Mouse (Mus musculus) small intestine, adult 2 months (tissue): ENCODE measurements around the gene N4bp3. TPM values are rescaled to one million over a fixed set of nuclear protein-coding genes. Genes with fewer than 3 reads are reported as not detected.
"Not testable (repeated sequence)": the region's sequence is repeated elsewhere in the genome, so short reads cannot be mapped to it uniquely, and the experiment has no call there.

Source experiments
- H3K27ac ChIP-seq: fragments of 200-500 bp; 2 replicates; pipeline ENCODE4 v1.5.1; 2012; ENCODE audit warnings: low read depth, low read length, control low read depth, inconsistent platforms; ENCODE audit not compliant: insufficient read depth
- H3K27me3 ChIP-seq: fragments of 200-500 bp; 2 replicates; pipeline ENCODE4 v1.6.1; 2012; ENCODE audit warnings: mild to moderate bottlenecking, moderate library complexity, low read length, inconsistent platforms; ENCODE audit not compliant: control insufficient read depth, insufficient read depth
- H3K36me3 ChIP-seq: fragments of 200-500 bp; 2 replicates; pipeline ENCODE4 v1.6.1; 2012; ENCODE audit warnings: mild to moderate bottlenecking, low read length, control low read depth, inconsistent platforms; ENCODE audit not compliant: control insufficient read depth, insufficient read depth
- H3K4me1 ChIP-seq: fragments of 200-500 bp; 2 replicates; pipeline ENCODE4 v1.6.1; 2012; ENCODE audit warnings: low read length, inconsistent platforms, mixed read lengths; ENCODE audit not compliant: control insufficient read depth, insufficient read depth, insufficient read length
- H3K4me3 ChIP-seq: fragments of 200-500 bp; 2 replicates; pipeline ENCODE4 v1.5.1; 2012; ENCODE audit warnings: low read depth, mild to moderate bottlenecking, control low read depth, inconsistent platforms, low read length, moderate library complexity
- CTCF ChIP-seq: fragments of 200-500 bp; IDR thresholded peaks from 2 replicates; pipeline ENCODE4 v1.5.1; 2012; ENCODE audit warnings: low read depth, mild to moderate bottlenecking, control low read depth, inconsistent platforms, low read length, moderate library complexity, mixed read lengths; ENCODE audit not compliant: insufficient replicate concordance, insufficient read length; ENCODE audit errors: extremely low read depth
- POLR2A ChIP-seq: fragments of 200-500 bp; IDR thresholded peaks from 2 replicates; pipeline ENCODE4 v1.6.1; 2012; ENCODE audit warnings: low read depth, mild to moderate bottlenecking, control low read depth, inconsistent platforms, low read length, moderate library complexity
- WGBS: fragments of 180-500 bp; shearing (Covaris S2); methylation state at CpG from one replicate; pipeline ENCODE4 v1.1.7; 2018; 5-methylcytosine and 5-hydroxymethylcytosine counted together
- polyA plus RNA-seq: library from polyadenylated mRNA; depleted of rRNA; stranded (reverse); fragments of >200 nt; gene quantifications from 2 replicates; pipeline ENCODE4 v1.2.3, GENCODE M21; 2012

Gene N4bp3
- polyA plus RNA-seq, 1 experiment: 5.0 TPM

DNA sequence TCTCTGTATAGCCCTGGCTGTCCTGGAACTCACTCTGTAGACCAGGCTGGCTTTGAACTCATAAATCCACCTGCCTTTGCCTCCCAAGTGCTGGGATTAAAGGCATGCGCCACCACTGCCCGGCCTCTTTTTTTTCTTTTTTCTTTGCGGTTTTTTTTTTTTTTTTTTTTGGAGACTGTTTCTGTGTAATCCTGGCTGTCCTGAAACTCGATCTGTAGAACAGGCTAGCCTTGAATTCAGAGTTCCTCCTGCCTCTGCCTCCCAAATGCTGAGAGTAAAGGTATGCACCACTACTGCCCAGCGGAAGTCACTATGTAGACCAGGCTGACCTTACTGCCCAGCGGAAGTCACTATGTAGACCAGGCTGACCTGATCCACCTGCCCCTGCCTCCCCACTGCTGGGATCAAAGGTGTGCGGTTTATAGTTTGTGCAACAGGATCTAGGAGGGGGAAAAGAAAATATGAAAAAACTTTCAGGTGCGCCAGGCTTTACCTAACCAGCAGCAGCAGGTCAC, 31.7 kb downstream of the N4bp3 start:
- 32% methylated on average over 8 of the region's 8 CpGs for WGBS
- Histone ChIP-seq H3K27ac (peak overlapping the region; percentile 40), H3K36me3 (peaks cover 16% of the 10 kb centered on the region), H3K27me3 (no peaks in the 10 kb centered on the region), H3K4me1 (peaks cover 14% of the 10 kb centered on the region), H3K4me3 (peak overlapping the region; percentile 77)
- TF ChIP-seq POLR2A (no peak), CTCF (no peak)

DNA sequence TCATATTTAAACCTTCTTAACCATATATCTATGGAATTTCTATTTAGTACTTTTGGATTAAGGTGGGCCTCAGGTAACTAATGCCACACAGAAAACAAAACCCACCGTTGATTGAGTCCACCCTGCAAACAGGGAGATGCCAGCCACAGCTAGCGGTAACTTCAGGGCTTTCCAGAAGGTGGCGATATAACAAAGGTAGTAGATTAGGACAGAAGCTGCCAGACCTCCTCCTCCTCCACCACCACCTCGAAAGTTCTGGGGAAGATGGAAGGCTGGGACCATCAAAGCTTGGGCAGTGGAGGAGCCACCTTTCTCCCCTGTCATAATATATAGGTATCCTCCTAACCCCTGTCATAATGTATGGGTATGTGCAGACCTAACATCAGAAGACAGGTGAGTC, 32.9 kb downstream of the N4bp3 start:
- TF ChIP-seq POLR2A (no peak), CTCF (peak; percentile 90; the same call in 1 of the 2 replicates)
- H3K27ac ChIP-seq: no peak overlapping the region
- 0% methylated on average over 4 of the region's 4 CpGs for WGBS
- no peaks in the 10 kb centered on the region for H3K27me3 ChIP-seq
- H3K4me1 ChIP-seq: peaks cover 14% of the 10 kb centered on the region
- H3K36me3 ChIP-seq: peaks cover 4% of the 10 kb centered on the region; the same call in 1 of the 2 replicates
- H3K4me3 ChIP-seq: no peak overlapping the region

DNA sequence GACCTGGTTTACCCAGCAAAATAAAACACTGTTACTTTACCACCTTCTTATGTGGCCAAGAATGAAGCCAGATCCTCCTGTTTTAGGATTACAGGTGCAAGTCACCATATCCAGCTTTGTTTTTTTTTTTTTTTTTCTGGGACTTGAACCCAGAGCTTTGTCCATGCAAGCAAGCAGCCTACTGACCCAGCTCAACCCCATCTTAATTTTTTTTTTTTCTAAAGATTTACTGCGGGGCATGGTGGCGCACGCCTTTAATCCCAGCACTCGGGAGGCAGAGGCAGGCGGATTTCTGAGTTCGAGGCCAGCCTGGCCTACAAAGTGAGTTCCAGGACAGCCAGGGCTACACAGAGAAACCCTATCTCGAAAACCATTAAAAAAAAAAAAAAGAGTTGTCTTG, 34.5 kb downstream of the N4bp3 start:
- Histone ChIP-seq H3K4me1 (peaks cover 14% of the 10 kb centered on the region), H3K27ac (peak overlapping the region; percentile 23)
- H3K27me3 ChIP-seq, H3K4me3 ChIP-seq, H3K36me3 ChIP-seq: not testable (repeated sequence)
- 77% methylated on average over 7 of the region's 7 CpGs for WGBS

DNA sequence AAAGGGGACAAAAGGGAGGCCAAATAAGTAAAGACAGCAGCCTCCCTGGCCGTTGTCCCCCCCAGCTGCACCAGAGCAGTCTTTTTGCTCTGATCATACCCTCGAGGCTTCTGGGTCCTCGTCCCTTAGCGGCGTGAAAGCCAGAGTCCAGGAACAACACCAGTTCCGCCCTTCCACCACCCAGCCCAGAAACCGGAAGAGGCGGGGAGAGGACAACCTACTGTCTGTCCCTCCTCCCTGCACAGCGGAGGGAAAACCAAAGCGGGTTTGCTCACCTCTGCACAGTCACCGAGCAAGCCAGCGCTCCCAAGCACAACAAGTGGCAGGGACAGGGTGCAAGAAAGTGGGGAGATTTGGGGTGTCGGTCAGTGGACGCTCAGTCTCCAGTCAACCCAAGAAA, 35.0 kb downstream of the N4bp3 start:
- Histone ChIP-seq H3K36me3 (no peaks in the 10 kb centered on the region), H3K27me3 (no peaks in the 10 kb centered on the region), H3K4me3 (peak overlapping the region; percentile 65), H3K4me1 (peaks cover 12% of the 10 kb centered on the region), H3K27ac (peak overlapping the region; percentile 98)
- TF ChIP-seq POLR2A (peak; percentile 79), CTCF (no peak)
- 1% methylated on average over 14 of the region's 14 CpGs for WGBS

DNA sequence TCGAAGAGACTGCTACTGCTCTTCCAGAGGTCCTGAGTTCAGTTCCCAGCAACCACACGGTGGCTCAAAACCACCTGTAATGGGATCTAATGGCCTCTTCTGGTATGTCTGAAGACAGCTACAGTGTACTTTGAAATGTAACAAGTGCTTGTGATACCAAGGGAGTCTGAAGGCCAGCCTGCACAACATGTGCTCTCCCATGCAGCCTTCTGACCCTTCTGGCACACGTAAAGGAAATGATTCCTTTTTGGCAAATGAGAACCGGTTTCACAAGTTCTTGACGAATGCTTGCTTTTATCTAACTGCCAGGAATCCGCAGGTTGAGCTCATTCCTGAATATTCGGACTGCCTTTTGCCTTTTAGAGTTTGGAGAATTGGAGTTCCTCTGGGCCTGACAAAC, 35.5 kb downstream of the N4bp3 start:
- no peaks in the 10 kb centered on the region for H3K27me3 ChIP-seq
- WGBS: 5% methylated on average over 7 of the region's 7 CpGs
- H3K36me3 ChIP-seq: no peaks in the 10 kb centered on the region
- peaks cover 11% of the 10 kb centered on the region for H3K4me1 ChIP-seq
- TF ChIP-seq CTCF (no peak), POLR2A (no peak)
- H3K27ac ChIP-seq: peak overlapping the region; percentile 98
- H3K4me3 ChIP-seq: peak overlapping the region; percentile 65; the same call in 1 of the 2 replicates

DNA sequence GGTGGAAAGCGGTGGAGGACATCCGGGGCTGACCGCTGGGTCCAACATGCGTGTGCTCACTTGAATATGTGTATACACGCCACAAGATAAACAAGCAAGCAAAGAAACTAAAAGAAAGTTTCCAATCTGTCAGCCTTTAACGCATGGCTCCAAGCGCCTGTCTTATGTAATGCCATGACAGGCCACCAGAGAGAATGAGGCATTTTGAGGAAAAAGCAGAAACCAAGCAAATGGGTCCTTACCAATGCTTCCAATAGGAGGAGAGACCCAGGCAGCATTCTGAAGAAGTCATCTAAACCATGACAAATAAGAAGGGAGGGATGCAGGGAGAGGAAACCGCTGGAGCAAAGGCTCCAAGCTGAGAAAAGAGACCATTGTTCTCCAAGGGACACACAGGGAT, 36.4 kb downstream of the N4bp3 start:
- WGBS: 82% methylated on average over 8 of the region's 8 CpGs
- H3K36me3 ChIP-seq: no peaks in the 10 kb centered on the region
- H3K4me3 ChIP-seq: no peak overlapping the region
- H3K4me1 ChIP-seq: peaks cover 14% of the 10 kb centered on the region
- TF ChIP-seq POLR2A: no peak
- TF ChIP-seq CTCF: no peak
- H3K27me3 ChIP-seq: no peaks in the 10 kb centered on the region
- peak overlapping the region; percentile 98; the same call in 1 of the 2 replicates for H3K27ac ChIP-seq

DNA sequence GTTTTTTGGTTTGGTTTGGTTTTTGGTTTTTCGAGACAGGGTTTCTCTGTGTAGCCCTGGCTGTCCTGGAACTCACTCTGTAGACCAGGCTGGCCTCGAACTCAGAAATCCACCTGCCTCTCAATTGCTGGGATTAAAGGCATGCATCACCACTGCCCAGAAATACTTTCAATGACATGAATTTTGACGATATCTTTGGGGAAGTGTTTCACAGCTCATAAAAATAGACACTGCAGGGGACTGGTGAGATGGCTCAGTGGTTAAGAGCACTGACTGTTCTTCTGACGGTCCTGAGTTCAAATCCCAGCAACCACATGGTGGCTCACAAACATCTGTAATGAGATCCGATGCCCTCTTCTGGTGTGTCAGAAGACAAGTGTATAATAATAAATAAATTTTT, 40.7 kb downstream of the N4bp3 start:
- not testable (repeated sequence) for H3K36me3 ChIP-seq, H3K4me3 ChIP-seq, H3K27me3 ChIP-seq, H3K4me1 ChIP-seq
- 0 out of 2 replicates have a peak overlapping the region, but pooled peaks have one; percentile 94 for H3K27ac ChIP-seq
- WGBS: 54% methylated on average over 5 of the region's 5 CpGs
